Mouse (Mus musculus): ENCODE measurements around the gene Tefm. TPM values are rescaled to one million over a fixed set of nuclear protein-coding genes. Genes with fewer than 3 reads are reported as not detected.
"Not testable (repeated sequence)": the region's sequence is repeated elsewhere in the genome, so short reads cannot be mapped to it uniquely, and the experiment has no call there.

Tefm gene
- polyA plus RNA-seq, 1 experiment: not detected

- 53% methylated on average over 2 of the region's 2 CpGs for WGBS
- TF ChIP-seq POLR2A (IDR thresholded peaks at IDR 0.05; ENCODE audit: insufficient read depth, low read depth, low read length) (no peak), CTCF (IDR thresholded peaks at IDR 0.05; ENCODE audit: insufficient read depth, low read depth, low read length) (no peak)
Observed at GRCm38 (mm10) chr11:80151541-80151940, 9.6 kb upstream of the Tefm start.

DNA sequence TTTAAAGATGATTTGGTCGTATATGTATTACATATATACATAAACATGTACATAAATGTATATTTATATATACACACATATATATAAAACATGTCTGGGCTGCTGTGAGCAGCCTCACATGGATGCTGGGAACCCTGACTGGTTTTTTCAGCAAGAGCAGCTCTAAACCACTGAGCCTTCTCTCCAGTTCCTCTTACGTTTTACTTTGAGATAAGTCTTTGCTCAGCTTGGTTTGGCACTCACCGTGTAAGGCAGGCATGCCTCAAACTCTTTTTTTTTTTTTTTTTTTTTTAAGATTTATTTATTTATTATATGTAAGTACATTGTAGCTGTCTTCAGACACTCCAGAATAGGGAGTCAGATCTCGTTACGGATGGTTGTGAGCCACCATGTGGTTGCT, 8.6 kb upstream of the Tefm start:
- 68% methylated on average over 5 of the region's 5 CpGs for WGBS
- H3K27ac ChIP-seq (ENCODE audit: insufficient read depth, low read depth, low read length): no peak overlapping the region
- peaks cover 8% of the 10 kb centered on the region; the same call in 1 of the 2 replicates for H3K4me1 ChIP-seq (ENCODE audit: control insufficient read depth, insufficient read depth, low read length)
- no peak overlapping the region for H3K4me3 ChIP-seq (ENCODE audit: insufficient read depth, low read depth, low read length)
- TF ChIP-seq CTCF (IDR thresholded peaks at IDR 0.05; ENCODE audit: insufficient read depth, low read depth, low read length): no peak
- TF ChIP-seq POLR2A (IDR thresholded peaks at IDR 0.05; ENCODE audit: insufficient read depth, low read depth, low read length): no peak

More at GRCm38 (mm10) chr11:80151541-80151940, 9.6 kb upstream of the Tefm start:
- H3K27ac ChIP-seq (ENCODE audit: insufficient read depth, low read depth, low read length): no peak overlapping the region
- peaks cover 8% of the 10 kb centered on the region; the same call in 1 of the 2 replicates for H3K4me1 ChIP-seq (ENCODE audit: control insufficient read depth, insufficient read depth, low read length)
- H3K4me3 ChIP-seq (ENCODE audit: insufficient read depth, low read depth, low read length): no peak overlapping the region

- no peak overlapping the region for H3K4me3 ChIP-seq (ENCODE audit: insufficient read depth, low read depth, low read length)
- TF ChIP-seq CTCF (IDR thresholded peaks at IDR 0.05; ENCODE audit: insufficient read depth, low read depth, low read length) (no peak), POLR2A (IDR thresholded peaks at IDR 0.05; ENCODE audit: insufficient read depth, low read depth, low read length) (no peak)
- no peak overlapping the region for H3K27ac ChIP-seq (ENCODE audit: insufficient read depth, low read depth, low read length)
- peaks cover 8% of the 10 kb centered on the region; the same call in 1 of the 2 replicates for H3K4me1 ChIP-seq (ENCODE audit: control insufficient read depth, insufficient read depth, low read length)
- WGBS: 86% methylated on average over 8 of the region's 8 CpGs
Observed at GRCm38 (mm10) chr11:80149412-80150023, 7.5 kb upstream of the Tefm start.

DNA sequence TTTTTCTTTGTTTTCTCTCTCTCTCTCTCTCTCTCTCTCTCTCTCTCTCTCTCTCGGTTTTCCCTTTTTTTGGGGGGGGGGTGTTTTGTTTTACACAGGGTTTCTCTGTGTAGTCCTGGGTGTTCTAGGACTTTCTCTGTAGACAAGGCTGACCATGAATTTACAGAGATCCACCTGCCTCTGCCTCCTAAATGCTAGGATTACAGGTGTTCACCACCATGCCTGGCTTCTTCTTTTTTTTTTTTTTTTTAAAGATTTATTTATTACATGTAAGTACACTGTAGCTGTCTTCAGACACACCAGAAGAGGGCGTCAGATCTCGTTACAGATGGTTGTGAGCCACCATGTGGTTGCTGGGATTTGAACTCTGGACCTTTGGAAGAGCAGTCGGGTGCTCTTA, 7.0 kb upstream of the Tefm start:
- H3K4me3 ChIP-seq (ENCODE audit: insufficient read depth, low read depth, low read length); H3K27ac ChIP-seq (ENCODE audit: insufficient read depth, low read depth, low read length); H3K4me1 ChIP-seq (ENCODE audit: control insufficient read depth, insufficient read depth, low read length): not testable (repeated sequence)
- 29% methylated on average over 1 of the region's 4 CpGs for WGBS

DNA sequence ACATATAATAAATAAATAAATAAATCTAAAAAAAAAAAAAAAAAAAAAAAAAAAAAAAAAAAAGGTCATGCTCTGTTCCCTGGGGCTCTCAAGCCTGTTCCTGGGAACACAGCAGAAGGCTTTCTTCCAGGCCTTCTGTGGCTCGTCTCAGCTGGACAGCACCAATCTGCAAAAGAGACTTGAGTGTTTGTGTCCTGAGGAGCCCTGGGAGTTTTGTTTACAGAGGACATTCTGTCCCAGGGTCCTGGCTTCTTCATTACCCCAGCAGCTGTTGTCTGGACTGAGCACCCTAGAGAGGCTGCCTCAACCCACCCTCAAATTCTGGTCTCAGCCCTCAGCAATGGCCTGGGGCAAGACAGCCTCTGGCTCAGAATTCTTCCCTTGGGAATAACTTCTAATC, 6.3 kb upstream of the Tefm start:
- TF ChIP-seq POLR2A (IDR thresholded peaks at IDR 0.05; ENCODE audit: insufficient read depth, low read depth, low read length) (no peak), CTCF (IDR thresholded peaks at IDR 0.05; ENCODE audit: insufficient read depth, low read depth, low read length) (no peak)
- WGBS: 62% methylated on average over 1 of the region's 1 CpGs
- H3K4me3 ChIP-seq (ENCODE audit: insufficient read depth, low read depth, low read length): no peak overlapping the region
- no peak overlapping the region for H3K27ac ChIP-seq (ENCODE audit: insufficient read depth, low read depth, low read length)
- no peaks in the 10 kb centered on the region for H3K4me1 ChIP-seq (ENCODE audit: control insufficient read depth, insufficient read depth, low read length)

DNA sequence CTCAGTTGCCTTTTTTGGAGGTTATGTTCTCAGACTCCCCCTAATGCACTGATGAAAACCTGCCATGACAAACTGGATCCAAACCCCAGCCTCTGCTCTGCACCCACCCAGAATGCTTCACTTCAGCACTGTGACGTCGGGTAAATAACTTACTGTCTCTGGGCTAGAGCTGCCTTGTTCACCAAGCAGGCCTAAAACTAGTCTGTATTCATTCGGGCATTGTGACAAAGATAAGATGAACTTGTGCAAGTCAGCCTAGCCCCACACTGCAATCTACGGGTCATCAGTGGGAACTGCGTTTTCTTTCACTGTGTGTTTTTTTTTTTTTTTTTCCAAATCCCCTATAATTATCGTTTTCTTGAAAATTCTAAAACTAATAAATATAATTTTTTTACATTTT, 5.8 kb upstream of the Tefm start:
- WGBS: 69% methylated on average over 6 of the region's 6 CpGs
- no peak overlapping the region for H3K27ac ChIP-seq (ENCODE audit: insufficient read depth, low read depth, low read length)
- no peak for TF ChIP-seq POLR2A (IDR thresholded peaks at IDR 0.05; ENCODE audit: insufficient read depth, low read depth, low read length)
- TF ChIP-seq CTCF (IDR thresholded peaks at IDR 0.05; ENCODE audit: insufficient read depth, low read depth, low read length): no peak
- no peak overlapping the region for H3K4me3 ChIP-seq (ENCODE audit: insufficient read depth, low read depth, low read length)
- H3K4me1 ChIP-seq (ENCODE audit: control insufficient read depth, insufficient read depth, low read length): peaks cover 2% of the 10 kb centered on the region; the same call in 1 of the 2 replicates

DNA sequence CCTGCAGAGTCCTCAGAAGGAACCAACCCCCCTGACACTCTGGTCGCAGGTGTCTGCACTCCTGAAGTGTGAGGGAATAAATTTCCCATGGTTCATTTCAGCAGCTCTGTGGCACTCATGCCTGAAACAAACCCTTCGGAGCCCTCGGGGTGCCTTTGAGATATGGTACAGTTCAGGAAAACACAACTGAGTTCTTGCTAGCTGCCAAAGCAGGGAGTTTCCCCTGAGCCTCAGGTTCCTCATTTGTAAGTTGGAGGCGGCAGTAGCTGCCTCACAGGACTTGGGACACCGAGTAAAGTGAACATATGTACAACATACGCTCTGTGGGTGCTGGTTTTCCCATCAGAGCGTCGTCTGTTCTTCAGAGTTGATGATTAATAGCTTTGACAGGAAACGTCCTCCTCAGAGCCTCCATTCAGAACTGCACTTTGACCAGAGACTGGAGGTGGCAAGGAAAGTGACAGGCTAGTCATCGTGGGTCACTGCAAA, 3.9 kb upstream of the Tefm start:
- no peak overlapping the region for H3K4me3 ChIP-seq (ENCODE audit: insufficient read depth, low read depth, low read length)
- WGBS: 66% methylated on average over 10 of the region's 10 CpGs

DNA sequence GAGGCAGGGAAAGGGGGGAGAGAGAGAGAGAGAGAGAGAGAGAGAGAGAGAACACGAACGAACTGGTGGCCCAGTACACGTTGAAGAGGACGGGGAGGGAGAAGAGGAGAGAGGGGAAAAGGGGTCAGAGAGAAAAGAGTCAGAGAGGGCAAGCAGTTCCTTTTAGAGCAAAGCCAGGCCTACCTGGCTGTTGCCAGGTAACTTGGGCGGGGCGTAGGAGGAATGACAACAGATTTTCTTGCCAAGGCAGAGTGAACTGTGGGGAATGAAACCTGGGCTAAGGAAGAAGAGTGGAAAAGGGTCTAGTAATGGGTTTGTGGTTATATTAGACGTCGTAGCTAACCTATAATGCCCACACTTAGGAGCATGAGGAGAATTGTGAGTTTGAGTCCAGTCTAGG, 897 bp upstream of the Tefm start:
- TF ChIP-seq POLR2A (IDR thresholded peaks at IDR 0.05; ENCODE audit: insufficient read depth, low read depth, low read length) (no peak), CTCF (IDR thresholded peaks at IDR 0.05; ENCODE audit: insufficient read depth, low read depth, low read length) (no peak)
- peak overlapping the region; percentile 17 for H3K4me3 ChIP-seq (ENCODE audit: insufficient read depth, low read depth, low read length)
- no peak overlapping the region for H3K27ac ChIP-seq (ENCODE audit: insufficient read depth, low read depth, low read length)
- WGBS: 42% methylated on average over 8 of the region's 8 CpGs
- H3K4me1 ChIP-seq (ENCODE audit: control insufficient read depth, insufficient read depth, low read length): peaks cover 4% of the 10 kb centered on the region; the same call in 1 of the 2 replicates

More for the DNA sequence above, 3.9 kb upstream of the Tefm start:
- no peak for TF ChIP-seq POLR2A (IDR thresholded peaks at IDR 0.05; ENCODE audit: insufficient read depth, low read depth, low read length)
- TF ChIP-seq CTCF (IDR thresholded peaks at IDR 0.05; ENCODE audit: insufficient read depth, low read depth, low read length): no peak
- H3K4me1 ChIP-seq (ENCODE audit: control insufficient read depth, insufficient read depth, low read length): peaks cover 4% of the 10 kb centered on the region; the same call in 1 of the 2 replicates
- H3K27ac ChIP-seq (ENCODE audit: insufficient read depth, low read depth, low read length): no peak overlapping the region

DNA sequence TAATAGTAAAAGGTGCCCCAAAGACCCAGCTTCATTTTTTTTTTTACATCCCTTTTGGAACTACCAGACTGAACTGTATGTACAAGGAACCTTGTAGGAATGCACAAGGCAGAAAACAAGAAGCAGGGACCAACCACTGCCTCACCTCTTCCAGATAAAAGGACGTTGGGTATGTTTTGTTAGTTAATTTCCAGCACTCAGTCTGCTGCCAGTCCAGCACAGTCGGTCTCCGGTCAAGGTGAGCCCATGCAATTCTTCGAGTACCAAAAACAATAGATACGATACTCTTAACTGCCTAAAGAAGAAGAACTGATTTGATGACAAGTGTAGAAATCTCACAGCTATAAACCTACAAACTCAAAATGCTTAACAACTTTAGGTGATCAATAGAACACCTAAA, 4.2 kb downstream of the Tefm start:
- H3K4me3 ChIP-seq (ENCODE audit: insufficient read depth, low read depth, low read length): no peak overlapping the region
- TF ChIP-seq CTCF (IDR thresholded peaks at IDR 0.05; ENCODE audit: insufficient read depth, low read depth, low read length) (no peak), POLR2A (IDR thresholded peaks at IDR 0.05; ENCODE audit: insufficient read depth, low read depth, low read length) (no peak)
- whole genome bisulfite sequencing: 91% methylated on average over 5 of the region's 5 CpGs

More for the DNA sequence above, 4.2 kb downstream of the Tefm start:
- Histone ChIP-seq H3K27ac (ENCODE audit: insufficient read depth, low read depth, low read length) (no peak overlapping the region), H3K4me1 (ENCODE audit: control insufficient read depth, insufficient read depth, low read length) (peaks cover 2% of the 10 kb centered on the region; the same call in 1 of the 2 replicates)
